Mouse (Mus musculus): ENCODE results near the gene Tex35.

The Tex35 gene

DNA sequence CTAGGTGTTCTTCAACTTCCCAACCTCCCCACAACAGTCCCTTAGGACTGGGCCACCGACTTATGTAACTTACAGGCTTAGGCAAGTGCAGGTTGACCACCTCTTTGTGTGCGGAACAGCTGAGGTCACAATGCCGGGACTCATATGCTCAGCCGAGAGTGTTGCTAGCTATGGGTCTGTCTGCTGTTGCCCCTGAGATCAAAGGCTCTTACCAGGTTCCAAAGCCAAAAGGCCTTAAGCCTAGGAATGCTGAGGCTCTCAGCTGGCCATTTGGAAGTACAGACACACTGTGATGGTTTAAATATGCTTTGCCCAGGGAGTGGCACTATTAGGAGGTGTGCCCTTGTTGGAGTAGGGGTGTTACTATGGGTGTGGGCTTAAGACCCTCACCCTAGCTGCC is at the start of gene Tex35:
Tex35 (minus strand) TSS at position 101 of the 400 bp plus-strand sequence.
- no peak for DNase-seq (ENCODE audit: low spot score in 2 of 2)

DNA sequence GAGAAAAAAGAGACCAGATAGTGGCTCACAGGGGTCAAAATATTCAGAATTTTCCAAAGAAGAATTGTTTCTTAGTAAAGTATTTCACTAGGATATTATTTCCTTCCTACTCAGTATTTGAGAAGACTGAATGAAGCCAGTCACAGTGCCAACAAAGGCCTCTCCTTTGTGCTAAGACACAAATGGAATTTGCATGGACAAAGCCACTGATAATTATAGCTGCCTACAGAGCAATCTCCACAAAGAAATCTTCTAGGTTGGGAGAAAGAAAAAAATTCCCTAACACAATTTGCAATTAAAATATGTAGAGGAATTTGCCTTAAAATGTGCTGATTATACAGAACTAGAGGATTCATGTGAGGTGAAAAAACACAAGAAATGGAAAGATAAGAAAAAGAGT is 45.3 kb upstream of the Tex35 start:
- no peak for DNase-seq (ENCODE audit: low spot score in 2 of 2)

DNA sequence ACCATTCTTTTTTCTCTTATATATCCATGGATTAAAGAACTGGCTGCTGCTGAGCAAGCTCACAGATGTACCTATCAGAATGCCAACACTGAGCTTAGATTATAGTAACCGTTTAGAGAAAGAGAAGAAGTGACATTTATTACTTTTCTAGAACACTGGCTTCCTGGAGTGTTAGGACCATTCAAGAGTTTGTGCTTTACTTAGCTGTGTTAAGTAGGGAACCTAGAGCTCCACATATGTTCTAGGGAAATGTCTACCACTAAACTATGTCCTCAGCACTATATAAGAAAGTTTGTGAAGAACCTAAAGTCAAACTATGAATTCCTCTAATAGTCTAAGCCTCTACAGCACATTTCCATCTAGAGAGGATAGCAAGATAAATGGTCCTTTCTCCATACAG is 41.6 kb upstream of the Tex35 start:
- no peak for DNase-seq (ENCODE audit: low spot score in 2 of 2)

DNA sequence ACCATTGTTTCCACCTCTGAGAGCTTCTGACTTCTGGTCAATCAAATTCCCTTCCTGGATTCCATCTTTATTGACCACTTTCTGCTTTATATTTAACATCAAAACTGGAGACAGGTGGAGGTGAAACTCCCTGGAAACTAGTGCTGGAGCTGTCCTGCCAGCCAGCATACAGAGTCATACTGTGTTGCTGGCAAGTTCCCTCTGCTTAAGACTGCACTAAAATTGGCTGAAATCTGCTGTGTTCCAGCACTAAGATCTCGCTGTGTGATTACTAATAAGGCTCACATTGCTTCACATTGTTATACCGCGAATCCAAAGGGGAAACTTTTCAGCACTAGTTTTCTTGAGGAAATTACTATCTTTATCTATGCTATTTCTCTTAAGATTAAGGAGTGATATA is 36.1 kb upstream of the Tex35 start:
- DNase-seq (ENCODE audit: low spot score in 2 of 2), result no peak

DNA sequence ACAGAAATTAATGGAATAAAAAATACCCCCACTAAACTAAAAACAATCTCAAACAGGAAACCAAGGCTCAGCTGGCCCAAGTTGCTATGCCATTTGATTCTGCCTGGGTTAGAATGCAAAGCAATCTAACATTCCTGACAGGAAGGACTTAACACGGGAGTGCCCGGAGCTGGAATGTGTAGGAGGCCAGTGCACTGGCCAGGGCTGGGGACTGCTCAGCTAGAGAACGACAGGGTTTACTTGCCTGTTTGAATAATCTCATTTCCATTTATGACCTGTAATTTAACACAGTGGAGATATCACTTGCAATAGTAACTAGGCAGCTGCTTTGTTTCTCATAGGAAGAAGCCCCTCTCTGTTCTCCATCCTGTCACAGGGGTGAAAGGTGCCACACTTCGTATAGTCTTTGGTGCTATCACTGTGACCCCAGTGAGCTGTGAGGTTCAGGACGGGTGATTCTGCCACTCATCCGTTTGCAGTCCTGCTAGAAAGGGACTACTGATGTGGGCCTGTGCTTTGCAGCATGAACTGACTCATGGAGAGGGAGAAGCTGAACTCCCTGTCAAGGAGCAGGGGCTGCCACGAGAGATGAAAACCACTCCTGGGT is 34.9 kb upstream of the Tex35 start:
- no peak for DNase-seq (ENCODE audit: low spot score in 2 of 2)

DNA sequence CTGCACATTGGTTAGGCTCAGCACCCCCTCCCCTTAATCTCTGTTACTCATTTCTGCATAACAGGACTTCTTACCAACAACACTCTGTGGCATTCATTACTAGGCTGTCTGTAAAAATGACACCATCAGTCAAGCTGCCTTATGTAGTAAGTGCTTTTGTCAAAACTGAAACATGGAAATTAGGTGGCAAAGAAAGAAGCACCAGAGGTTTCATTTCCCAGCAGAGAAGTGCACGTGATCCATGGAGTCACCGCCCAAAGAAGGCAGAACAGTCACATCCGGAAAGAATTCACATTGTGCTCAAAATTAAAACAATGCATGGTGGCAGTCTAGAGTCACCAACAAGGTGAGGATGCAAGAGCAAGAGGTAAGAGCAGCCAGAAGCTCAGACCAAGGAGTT is 32.5 kb upstream of the Tex35 start:
- DNase-seq (ENCODE audit: low spot score in 2 of 2), result no peak

DNA sequence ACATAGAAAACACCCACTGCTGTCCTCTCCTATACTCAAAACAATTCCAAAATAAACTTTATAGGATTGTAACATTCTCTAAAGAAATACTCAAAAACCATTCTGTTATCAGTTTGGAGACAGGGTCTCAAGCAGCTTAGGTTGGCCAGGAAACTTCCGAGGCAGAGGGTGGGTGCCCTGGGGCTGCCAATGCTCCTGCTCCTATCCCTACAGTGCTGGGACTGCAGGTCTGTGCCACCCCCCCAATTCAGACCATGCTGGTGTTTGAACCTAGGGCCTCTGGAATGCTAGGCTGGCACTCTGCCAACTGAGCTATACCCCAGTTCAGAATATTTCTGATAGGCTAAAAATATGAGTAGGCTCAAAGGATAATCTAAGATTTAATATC is 29.4 kb upstream of the Tex35 start:
- DNase-seq (ENCODE audit: low spot score in 2 of 2), result no peak

DNA sequence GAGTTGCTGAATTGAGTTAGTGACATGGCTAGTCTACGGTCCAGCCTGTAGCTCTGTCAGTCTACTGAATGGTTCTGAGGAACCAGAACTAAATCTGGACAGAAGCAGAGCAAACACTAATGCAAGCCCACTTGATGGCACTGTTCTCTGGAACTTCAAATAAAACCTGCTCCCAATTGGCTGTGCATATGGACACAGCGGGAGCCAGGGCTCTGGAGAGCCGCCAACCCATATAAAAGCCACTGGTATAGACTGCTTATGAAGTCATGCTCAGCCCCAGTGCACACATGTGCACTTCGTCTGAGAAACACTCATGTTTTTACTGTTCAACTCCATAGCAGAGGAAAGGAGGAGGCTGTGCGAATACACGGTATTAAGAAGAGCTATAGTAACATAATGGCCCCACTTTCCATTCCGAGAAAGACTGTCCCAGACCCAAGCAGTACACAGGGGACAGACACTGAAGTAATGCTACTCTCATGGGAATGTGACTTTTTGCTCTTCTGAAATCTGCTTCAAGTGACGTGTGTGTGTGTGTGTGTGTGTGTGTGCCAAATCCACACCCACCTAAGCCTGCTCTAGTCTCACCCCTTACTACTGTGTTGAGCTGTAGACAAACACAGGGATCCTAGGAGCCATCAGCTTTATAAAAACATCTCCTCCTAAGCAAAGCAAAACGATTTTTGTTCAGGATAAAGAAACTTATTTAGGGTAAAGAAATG is 28.8 kb upstream of the Tex35 start:
- DNase-seq (ENCODE audit: low spot score in 2 of 2), result no peak

DNA sequence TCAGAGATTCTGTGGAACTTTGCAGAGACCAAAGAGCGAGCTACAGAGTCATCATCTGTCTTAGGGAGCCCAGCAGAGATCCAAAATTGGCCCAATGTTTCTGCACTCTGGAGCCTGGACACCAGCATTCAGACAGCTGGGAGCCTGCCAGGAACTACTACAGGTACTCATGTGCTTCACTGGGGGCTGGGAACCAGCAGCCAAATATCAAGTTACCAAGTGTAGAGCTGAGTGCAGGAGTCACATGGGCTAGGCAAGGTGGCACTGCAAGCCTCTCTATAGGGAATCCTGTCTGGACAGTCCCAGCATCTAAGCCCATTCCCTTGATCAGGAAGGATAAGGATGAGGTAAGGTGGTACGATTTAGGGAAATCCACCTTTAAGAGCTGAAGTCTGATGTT is 19.7 kb upstream of the Tex35 start:
- no peak for DNase-seq (ENCODE audit: low spot score in 2 of 2)

DNA sequence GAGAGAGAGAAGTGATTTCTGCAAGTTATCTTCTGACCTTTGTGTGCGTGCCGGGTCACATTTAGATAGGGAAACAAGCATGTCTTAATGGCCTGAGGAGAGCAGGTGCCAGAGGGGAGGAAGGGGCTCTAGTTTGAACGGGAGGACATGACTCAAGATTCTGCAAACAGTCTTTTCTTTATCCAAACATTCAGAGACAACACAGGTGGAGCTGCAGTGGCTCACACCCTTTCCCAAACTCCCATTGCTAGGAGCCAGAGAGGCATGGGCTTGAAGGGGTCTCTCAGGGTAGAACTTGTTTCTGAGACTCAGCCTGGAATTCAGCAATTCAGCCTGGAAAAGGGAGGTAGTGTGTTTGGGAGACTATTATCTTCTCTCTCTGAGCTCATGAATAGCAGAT is 15.4 kb upstream of the Tex35 start:
- no peak for DNase-seq (ENCODE audit: low spot score in 2 of 2)

DNA sequence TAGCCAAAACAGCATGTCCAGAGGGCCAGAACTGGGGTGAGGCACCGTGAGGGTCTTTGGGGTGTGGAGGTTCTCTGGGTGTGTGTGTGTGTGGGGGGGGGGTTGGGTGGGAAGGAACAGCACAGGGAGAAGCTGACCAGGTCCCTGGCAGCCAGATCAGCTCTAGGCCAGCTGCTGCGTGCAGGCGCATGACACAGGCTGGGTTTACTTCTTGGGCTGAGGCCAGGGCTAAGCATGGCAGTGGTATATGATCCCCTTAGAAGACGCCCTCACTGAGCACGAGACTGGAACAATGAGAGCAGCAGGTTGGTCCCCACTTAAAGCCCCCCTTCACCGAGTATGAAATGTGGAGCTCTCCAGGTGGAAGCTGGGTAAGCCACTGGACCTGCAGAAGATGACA is 10.7 kb upstream of the Tex35 start:
- no peak for DNase-seq (ENCODE audit: low spot score in 2 of 2)

DNA sequence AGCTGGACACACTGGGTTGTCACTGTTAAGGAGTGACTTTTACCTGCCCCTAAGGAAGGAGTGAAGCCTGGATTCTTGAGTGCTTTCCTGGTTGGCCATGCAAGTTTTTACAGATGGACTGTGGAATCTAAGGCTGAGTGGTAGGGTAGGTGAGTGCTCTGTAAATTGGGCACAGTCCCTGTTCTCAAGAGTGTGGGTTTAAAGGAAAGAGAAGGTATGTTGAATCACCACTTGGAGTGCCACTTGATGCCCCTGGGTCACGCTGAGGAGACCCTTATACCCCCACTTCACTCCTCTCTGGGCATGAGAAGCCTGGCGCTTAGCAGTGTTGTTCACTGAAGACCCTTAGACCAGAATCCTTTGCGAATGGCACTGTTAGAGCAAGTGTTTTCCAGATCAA is 9.0 kb upstream of the Tex35 start:
- no peak for DNase-seq (ENCODE audit: low spot score in 2 of 2)

DNA sequence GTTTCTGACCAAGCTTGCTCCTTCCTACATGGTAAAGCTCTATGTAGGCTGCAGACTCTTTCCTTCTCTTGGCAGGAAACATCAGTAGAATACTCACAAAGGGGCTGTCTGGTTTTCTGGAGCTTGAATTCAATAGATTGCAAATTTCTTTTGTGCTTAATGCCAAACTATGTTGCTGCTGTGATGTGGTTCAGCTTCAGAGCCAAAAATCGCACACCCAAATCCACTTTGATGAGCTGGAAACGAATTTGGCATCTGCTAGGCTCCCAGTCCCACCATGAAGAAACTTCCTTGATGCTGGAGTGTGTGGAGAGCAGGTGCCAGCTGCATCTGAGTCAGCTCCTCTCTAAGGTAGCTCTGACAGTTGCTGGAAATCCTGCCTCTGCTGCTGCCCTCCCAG is 6.0 kb upstream of the Tex35 start:
- DNase-seq (ENCODE audit: low spot score in 2 of 2), result no peak

DNA sequence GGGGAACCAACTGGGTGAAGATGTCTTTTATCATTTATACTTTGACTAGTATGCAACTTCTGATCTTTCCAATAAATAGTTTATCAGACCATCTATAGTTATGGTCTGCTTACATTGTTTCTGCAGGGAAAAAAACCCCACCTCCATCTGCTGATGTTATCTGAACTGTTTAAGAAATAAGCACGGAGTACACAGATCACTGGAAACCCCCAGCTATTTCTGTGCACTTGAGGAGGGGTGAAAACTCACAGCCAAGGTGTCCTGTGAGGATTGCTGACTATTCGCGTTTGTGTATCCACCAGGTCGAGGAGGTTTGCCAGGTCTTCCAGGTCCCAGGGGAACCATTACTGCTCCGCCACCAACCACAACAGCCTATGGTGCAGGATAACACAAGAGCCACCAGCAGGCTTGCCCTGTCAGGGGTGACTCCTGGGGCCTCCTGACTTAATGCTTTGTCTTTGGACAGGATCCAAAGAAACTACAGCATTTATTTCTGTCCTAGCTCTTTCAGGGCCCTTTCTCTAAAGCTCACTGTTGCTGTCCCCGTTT is 1.9 kb upstream of the Tex35 start:
- DNase-seq (ENCODE audit: low spot score in 2 of 2), result no peak

DNA sequence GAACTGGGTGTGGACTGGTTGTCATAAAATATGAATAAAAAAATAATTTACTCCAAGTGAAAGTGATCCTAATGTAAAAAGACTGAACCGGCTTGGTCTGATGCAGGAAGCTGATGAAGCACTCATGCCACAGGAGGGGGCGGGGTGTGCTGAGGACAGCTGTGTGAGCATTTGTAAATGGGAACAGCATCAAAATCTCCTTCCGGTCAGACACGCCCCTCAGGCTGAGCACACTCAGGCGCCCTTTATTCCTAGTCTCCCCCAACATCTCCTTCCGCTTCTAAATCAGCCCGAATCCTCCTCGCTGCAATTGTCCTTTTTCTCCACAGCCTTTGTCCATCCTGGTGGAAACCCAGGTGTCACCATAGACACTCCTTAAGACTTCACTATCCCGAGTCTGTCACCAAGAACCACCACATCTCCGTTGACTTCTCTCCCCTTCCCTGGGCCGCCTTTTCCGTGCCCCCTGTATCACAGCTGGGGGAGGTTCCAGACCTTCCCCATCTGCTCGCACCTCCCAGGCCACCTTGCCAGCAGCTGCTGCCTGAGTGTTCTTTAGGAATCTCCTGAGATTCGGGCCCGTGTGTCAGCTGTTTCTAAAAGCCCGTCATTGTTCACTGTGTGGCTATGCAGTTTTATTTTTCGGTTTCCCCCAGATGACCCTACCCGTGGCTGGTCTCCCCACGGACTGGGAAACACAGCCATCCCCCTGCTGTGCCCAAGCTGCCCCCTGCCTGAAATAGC is 7.2 kb downstream of the Tex35 start:
- DNase-seq (ENCODE audit: low spot score in 2 of 2), result no peak

DNA sequence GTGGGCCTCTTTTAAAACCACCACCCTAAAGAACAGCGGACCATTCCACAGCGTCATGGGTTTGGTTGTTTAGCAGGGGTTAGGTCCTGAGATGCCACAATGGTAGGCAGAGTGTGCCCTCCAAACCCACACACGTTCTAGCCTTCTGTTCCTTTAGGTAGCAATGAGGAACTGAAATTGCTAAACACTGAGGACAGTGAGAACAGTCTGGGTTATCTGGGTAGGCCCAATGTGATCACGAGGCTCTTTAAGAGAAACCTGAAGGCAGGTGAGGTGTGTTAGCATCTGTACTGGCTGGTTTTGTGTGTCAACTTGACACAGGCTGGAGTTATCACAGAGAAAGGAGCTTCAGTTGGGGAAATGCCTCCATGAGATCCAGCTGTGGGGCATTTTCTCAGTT is 12.9 kb downstream of the Tex35 start:
- DNase-seq (ENCODE audit: low spot score in 2 of 2), result no peak

DNA sequence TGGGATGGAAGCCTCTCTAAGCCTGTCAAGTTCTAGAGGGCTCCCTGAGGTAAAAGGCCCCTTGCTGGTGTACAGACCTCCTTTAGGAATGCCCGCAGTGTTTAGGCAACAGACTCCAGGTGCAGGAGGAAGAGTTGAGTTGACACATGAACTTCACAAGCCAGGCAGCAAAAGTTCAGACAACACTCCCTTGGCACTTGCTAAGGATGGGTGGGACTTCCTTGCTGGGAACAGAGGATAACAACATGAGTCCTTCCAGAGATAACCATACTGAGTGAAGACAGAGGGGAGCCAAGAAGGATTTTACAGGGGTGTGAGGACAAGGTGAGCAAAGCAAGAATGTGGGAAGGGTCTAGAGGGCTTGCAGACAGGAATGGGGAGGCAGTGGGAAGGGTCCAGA is 15.9 kb downstream of the Tex35 start:
- no peak for DNase-seq (ENCODE audit: low spot score in 2 of 2)

DNA sequence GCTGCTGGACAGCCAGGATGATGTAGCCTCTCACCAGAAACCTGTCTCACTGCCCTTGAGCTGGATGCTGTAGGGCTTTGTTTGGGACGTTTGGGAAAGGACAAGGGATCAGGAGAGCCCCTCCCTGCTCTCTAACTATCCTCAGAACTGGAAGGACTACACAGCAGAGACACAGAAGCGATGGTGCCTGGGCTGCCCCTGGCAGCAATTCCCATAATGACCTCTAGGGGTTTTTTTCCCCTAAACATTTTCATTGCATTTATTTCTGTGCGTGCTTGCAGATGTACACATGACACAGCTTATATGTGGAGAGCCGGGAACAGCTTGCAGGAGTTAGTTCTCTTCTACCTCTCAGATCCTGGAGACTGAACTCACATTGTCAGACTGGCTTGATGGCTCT is 16.3 kb downstream of the Tex35 start:
- no peak for DNase-seq (ENCODE audit: low spot score in 2 of 2)

DNA sequence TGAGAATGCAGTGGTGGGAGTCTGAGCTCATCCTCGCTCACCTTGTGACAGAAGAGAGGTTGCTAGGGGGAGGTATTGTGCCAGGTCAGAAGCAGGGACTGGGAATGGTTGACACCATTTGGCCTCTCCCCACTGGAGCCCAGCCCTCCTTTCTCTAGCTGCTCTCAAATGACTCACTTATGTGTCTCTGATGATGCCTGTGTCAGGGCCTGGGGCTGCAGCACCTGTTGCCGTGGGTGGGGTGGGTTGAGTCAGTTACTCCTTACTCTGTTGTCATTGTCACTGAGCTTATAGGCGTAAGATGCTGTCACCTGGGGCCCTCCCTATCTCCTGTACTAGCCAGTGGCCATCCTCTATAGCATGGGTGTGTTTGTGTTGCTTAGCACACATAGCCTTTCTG is 17.6 kb downstream of the Tex35 start:
- no peak for DNase-seq (ENCODE audit: low spot score in 2 of 2)

DNA sequence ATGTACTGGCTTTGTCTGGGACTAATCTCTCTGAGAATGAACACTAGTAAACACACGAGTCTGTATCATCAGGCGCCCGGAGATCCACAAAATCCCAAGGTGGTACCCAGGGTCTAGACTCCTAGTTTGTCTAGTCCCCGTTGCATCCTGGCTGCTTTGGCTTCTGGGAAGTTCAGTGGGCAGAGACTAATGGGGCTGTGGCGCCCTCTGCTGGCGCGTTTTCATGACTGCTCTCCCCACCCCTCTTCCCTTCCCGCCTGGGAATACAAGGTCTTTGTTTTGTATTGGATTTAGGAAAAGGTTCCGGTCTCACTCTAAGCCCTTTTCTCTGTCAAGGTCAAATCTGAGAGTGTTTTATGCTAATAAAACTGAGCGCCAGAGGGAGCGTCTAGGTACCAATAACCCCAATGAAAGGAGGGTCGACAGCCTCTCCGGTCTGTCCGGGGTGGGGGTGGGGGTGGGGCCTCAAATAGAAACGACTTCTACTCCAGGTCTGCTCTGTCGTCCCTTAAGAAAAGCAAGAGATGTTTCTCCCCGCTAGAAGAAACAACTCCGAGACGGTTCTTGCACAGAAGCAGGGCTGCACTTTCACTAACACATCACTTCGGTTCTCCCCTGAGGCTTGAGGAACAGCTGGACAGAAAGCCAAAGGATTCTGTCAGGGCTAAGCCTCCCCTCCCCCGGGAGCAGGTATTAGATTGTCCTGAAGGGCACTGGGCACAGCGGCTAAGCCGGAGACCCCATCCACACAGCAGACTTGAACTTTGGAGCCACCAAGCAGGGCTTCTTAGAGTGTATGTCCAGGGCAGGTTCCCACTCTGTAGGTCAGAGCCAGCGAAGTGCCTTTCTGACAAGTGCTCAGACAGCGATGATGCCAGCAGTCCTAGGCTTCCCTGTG is 22.1 kb downstream of the Tex35 start:
- DNase-seq (ENCODE audit: low spot score in 2 of 2), result peak; percentile 31 to 80

DNA sequence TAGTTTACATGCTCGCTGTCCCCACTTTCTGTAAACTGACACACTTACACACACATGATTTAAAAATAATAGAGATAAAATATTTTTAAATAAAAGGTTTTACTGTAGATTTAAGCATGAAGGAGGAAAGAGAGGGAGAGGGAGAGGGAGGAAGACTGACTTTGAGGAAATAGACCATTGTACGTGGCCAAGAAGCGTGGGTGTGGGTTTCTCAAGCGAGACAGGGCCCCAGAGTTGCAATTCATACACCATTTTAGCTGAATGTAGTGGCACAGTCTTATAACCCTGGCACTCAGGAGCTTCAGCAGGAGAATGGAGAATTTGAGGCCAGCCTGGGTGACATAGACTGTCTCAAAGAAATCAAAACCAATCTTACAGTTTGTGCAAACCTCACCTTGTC is 25.5 kb downstream of the Tex35 start:
- DNase-seq (ENCODE audit: low spot score in 2 of 2), result no peak

DNA sequence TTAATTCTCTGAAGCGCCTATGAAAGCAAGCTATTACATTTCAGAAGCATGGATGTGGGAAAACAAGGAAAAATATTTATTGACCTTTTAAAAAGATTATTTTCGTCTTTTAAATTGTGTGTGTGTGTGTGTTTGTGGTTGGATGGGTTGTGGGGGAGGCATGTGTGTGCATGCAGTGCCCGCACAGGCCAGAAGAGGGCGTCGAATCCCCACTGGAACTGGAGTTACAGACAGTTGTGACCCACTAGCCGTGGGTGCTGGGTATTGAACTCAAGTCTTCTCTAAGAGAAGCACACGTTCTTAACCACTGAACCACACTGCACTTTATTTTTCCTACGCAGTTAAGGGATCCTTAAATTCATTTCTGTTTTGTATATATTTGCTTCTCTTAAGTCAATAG is 26.5 kb downstream of the Tex35 start:
- DNase-seq (ENCODE audit: low spot score in 2 of 2), result no peak
